Mouse (Mus musculus): ENCODE measurements around the gene Nfasc. TPM values are rescaled to one million over a fixed set of nuclear protein-coding genes. Genes with fewer than 3 reads are reported as not detected.
A peak's percentile ranks its signal among the peaks of the same experiment; 100 is the strongest.

Gene Nfasc
- 10 to 100 TPM in 1 of 4 experiments, 1 to 10 TPM in 3; 3.9 to 12.0 (median 7.8) TPM for total RNA-seq (2022)

- DNase-seq, result peak; percentile 29
These were observed at the start of gene Nfasc for GRCm38 (mm10) chr1:132741175-132741997. TSS of gene Nfasc (minus strand) at chr1:132741797.

- no peak for DNase-seq
These were observed 49.5 kb upstream of the Nfasc start for GRCm38 (mm10) chr1:132791049-132791448.

- no peak for DNase-seq
These were observed 45.3 kb upstream of the Nfasc start for GRCm38 (mm10) chr1:132786866-132787265.

GRCm38 (mm10) chr1:132781607-132782445 is 40.2 kb upstream of the Nfasc start:
- DNase-seq, result no peak

- DNase-seq, result no peak
These were observed 39.4 kb upstream of the Nfasc start for GRCm38 (mm10) chr1:132780961-132781360.

- DNase-seq, result no peak
These were observed 38.7 kb upstream of the Nfasc start for GRCm38 (mm10) chr1:132780254-132780653.

- no peak for DNase-seq
These were observed 33.4 kb upstream of the Nfasc start for GRCm38 (mm10) chr1:132774959-132775358.

GRCm38 (mm10) chr1:132771377-132771776 is 29.8 kb upstream of the Nfasc start:
- DNase-seq, result no peak

GRCm38 (mm10) chr1:132769559-132769958 is 28.0 kb upstream of the Nfasc start:
- DNase-seq, result no peak

GRCm38 (mm10) chr1:132767422-132767821 is 25.8 kb upstream of the Nfasc start:
- no peak for DNase-seq

- no peak for DNase-seq
These were observed 24.5 kb upstream of the Nfasc start for GRCm38 (mm10) chr1:132765887-132766651.

- DNase-seq, result no peak
These were observed 23.6 kb upstream of the Nfasc start for GRCm38 (mm10) chr1:132765222-132765621.

- no peak for DNase-seq
These were observed 17.8 kb upstream of the Nfasc start for GRCm38 (mm10) chr1:132759390-132759789.

GRCm38 (mm10) chr1:132758656-132759370 is 17.2 kb upstream of the Nfasc start:
- DNase-seq, result peak; percentile 23

- DNase-seq, result no peak
These were observed 13.6 kb upstream of the Nfasc start for GRCm38 (mm10) chr1:132755211-132755610.

- no peak for DNase-seq
These were observed 7.8 kb upstream of the Nfasc start for GRCm38 (mm10) chr1:132749217-132749884.

- no peak for DNase-seq
These were observed 4.7 kb upstream of the Nfasc start for GRCm38 (mm10) chr1:132746302-132746701.

- DNase-seq, result no peak
These were observed 4.0 kb upstream of the Nfasc start for GRCm38 (mm10) chr1:132745636-132746035.

- no peak for DNase-seq
These were observed 2.5 kb downstream of the Nfasc start for GRCm38 (mm10) chr1:132739077-132739521.

GRCm38 (mm10) chr1:132736171-132736570 is 5.4 kb downstream of the Nfasc start:
- DNase-seq, result no peak

- no peak for DNase-seq
These were observed 7.6 kb downstream of the Nfasc start for GRCm38 (mm10) chr1:132733873-132734447.

Measured in adrenal gland, adult 8-10 months (tissue).